Mouse (Mus musculus) lung, embryonic 15.5 days (tissue): ENCODE data around the gene Mtif2. TPM values are rescaled to one million over a fixed set of nuclear protein-coding genes. Genes with fewer than 3 reads are reported as not detected.

ENCODE experiments used
- ATAC-seq: fragments of 200-750 bp; cut with Nextera tagmentation; 2 replicates; pipeline ENCODE4 v1.8.0; 2017; ENCODE audit warnings: moderate number of reproducible peaks, borderline replicate concordance; ENCODE audit not compliant: low FRiP score, low TSS enrichment; ENCODE audit errors: extremely low read depth
- H3K27ac ChIP-seq: fragments of 300-500 bp; sonication (generic); 2 replicates; pipeline ENCODE4 v1.5.1; 2015; ENCODE audit warnings: moderate library complexity, mild to moderate bottlenecking, inconsistent platforms
- H3K27me3 ChIP-seq: fragments of 300-500 bp; sonication (generic); 2 replicates; pipeline ENCODE4 v1.6.1; 2015; ENCODE audit warnings: inconsistent platforms
- H3K36me3 ChIP-seq: fragments of 300-500 bp; sonication (generic); 2 replicates; pipeline ENCODE4 v1.6.1; 2015; ENCODE audit warnings: inconsistent platforms
- H3K4me1 ChIP-seq: fragments of 300-500 bp; sonication (generic); 2 replicates; pipeline ENCODE4 v1.6.1; 2015; ENCODE audit warnings: inconsistent platforms
- H3K4me2 ChIP-seq: fragments of 300-500 bp; sonication (generic); 2 replicates; pipeline ENCODE4 v1.6.1; 2015; ENCODE audit warnings: inconsistent platforms, mild to moderate bottlenecking, moderate library complexity
- H3K4me3 ChIP-seq: fragments of 300-500 bp; sonication (generic); 2 replicates; pipeline ENCODE4 v1.5.1; 2015; ENCODE audit warnings: mild to moderate bottlenecking, inconsistent platforms
- H3K9ac ChIP-seq: fragments of 300-500 bp; sonication (generic); 2 replicates; pipeline ENCODE4 v1.6.1; 2015; ENCODE audit warnings: inconsistent platforms
- H3K9me3 ChIP-seq: fragments of 300-500 bp; sonication (generic); 2 replicates; pipeline ENCODE4 v1.6.1; 2016; ENCODE audit warnings: inconsistent platforms
- WGBS: fragments of 180-500 bp; shearing (Covaris S2); methylation state at CpG from one replicate; pipeline ENCODE4 v1.1.7; 2015; 5-methylcytosine and 5-hydroxymethylcytosine counted together
- polyA plus RNA-seq: library from polyadenylated mRNA; unstranded; fragments of >200 nt; fragmentation: Nextera tagmentation; extraction: Ambion mirVana; gene quantifications from 2 replicates; pipeline ENCODE4 v1.2.1, GENCODE M21; 2015

The Mtif2 gene
- polyA plus RNA-seq, 1 experiment from 2014 or later: 42.4 TPM

DNA sequence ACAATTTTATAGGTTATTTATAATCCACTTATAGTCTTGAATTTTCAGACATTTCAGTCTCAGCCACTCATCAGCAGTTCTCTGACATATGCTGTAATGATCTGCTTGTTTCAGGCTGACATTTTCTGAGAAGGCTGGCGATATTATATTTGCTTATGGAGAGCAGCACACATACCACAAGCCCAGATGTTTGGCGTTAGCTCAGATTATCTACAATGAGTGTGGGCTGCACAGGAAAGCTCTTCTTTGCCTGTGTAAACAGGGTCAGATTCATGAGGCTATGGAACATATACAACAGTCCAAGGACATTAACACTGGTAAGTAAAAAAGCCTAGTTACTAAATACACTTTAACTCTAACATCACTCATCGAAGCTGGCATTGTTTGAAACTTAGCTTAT lies 45.3 kb downstream of the Mtif2 start:
- Histone ChIP-seq H3K4me1 (no peaks in the 10 kb centered on the region), H3K9ac (no peak overlapping the region), H3K4me3 (no peak overlapping the region), H3K27me3 (no peaks in the 10 kb centered on the region), H3K4me2 (no peak overlapping the region), H3K27ac (no peak overlapping the region), H3K9me3 (no peaks in the 10 kb centered on the region), H3K36me3 (no peaks in the 10 kb centered on the region)
- 22% methylated on average over 3 of the region's 3 CpGs for WGBS
- ATAC-seq: no peak

DNA sequence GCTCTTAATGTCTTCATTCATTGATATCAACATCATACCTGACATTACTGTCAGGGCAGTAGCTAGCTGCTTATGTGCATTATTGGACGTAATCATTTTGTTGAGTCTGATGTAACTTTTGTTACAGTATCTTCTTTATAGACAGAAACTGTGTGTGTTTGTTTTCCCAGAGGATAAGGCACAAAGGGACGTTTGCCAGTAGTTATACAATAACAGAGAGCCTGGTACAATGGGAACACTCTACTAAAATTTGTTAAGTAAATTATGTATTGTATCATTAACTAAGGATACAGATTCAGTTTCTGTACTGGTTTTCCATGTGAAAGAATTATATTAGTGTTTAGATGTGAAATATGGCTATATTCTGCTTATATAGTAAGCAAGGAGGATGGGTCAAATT lies 46.4 kb downstream of the Mtif2 start:
- ATAC-seq: no peak
- H3K9me3 ChIP-seq: no peaks in the 10 kb centered on the region
- no peaks in the 10 kb centered on the region for H3K36me3 ChIP-seq
- H3K27me3 ChIP-seq: no peaks in the 10 kb centered on the region
- no peak overlapping the region for H3K9ac ChIP-seq
- no peaks in the 10 kb centered on the region for H3K4me1 ChIP-seq
- 64% methylated on average over 2 of the region's 2 CpGs for WGBS
- H3K4me3 ChIP-seq: no peak overlapping the region
- no peak overlapping the region for H3K4me2 ChIP-seq
- H3K27ac ChIP-seq: no peak overlapping the region

GRCm38 (mm10) chr11:29579610-29580009 lies 53.4 kb downstream of the Mtif2 start:
- no peak for ATAC-seq
- no peak overlapping the region for H3K9ac ChIP-seq

More at GRCm38 (mm10) chr11:29579610-29580009, 53.4 kb downstream of the Mtif2 start:
- Histone ChIP-seq H3K4me1 (no peaks in the 10 kb centered on the region), H3K4me2 (no peak overlapping the region), H3K27ac (no peak overlapping the region), H3K36me3 (no peaks in the 10 kb centered on the region), H3K4me3 (no peak overlapping the region), H3K27me3 (no peaks in the 10 kb centered on the region), H3K9me3 (no peaks in the 10 kb centered on the region)

Other genes starting within 250 kb of the Mtif2 start
- 33.7 and 33.8 TPM in 2 replicates for gene Ccdc88a, start 152.8 kb upstream of the Mtif2 start, polyA plus RNA-seq
- gene Prorsd1, start 11.4 kb upstream of the Mtif2 start, polyA plus RNA-seq: 28.0 and 29.0 TPM in 2 replicates
- gene Clhc1, start 21.5 kb downstream of the Mtif2 start, polyA plus RNA-seq: 0.17 TPM in 1 of 2 replicates, not detected in the other
- 1,003 and 1,090 TPM in 2 replicates for gene Rps27a, start 21.7 kb downstream of the Mtif2 start, polyA plus RNA-seq
- gene Rtn4, start 166.5 kb downstream of the Mtif2 start, polyA plus RNA-seq: 52.2 and 52.6 TPM in 2 replicates